Mouse (Mus musculus) hindbrain, embryonic 11.5 days (tissue): ENCODE data around the gene Lrp2. TPM values are rescaled to one million over a fixed set of nuclear protein-coding genes. Genes with fewer than 3 reads are reported as not detected.

Source experiments
- ATAC-seq: fragments of 200-750 bp; cut with Nextera tagmentation; 2 replicates; pipeline ENCODE4 v1.8.0; 2017; ENCODE audit warnings: mild to moderate bottlenecking, moderate TSS enrichment, moderate library complexity; ENCODE audit not compliant: low FRiP score
- DNase-seq: peaks from one replicate; pipeline ENCODE4 v3.0.0-alpha.2; 2015; ENCODE audit warnings: low spot score
- H3K27ac ChIP-seq: fragments of 300-500 bp; sonication (generic); 2 replicates; pipeline ENCODE4 v1.5.1; 2014; ENCODE audit warnings: mild to moderate bottlenecking, low read depth, low read length
- H3K27me3 ChIP-seq: fragments of 300-500 bp; sonication (generic); 2 replicates; pipeline ENCODE4 v1.6.1; 2014; ENCODE audit warnings: mild to moderate bottlenecking, low read length, moderate library complexity, mixed read lengths; ENCODE audit not compliant: control insufficient read depth, insufficient read depth
- H3K36me3 ChIP-seq: fragments of 300-500 bp; sonication (generic); 2 replicates; pipeline ENCODE4 v1.6.1; 2014; ENCODE audit warnings: mild to moderate bottlenecking, low read length, moderate library complexity, mixed read lengths; ENCODE audit not compliant: control insufficient read depth, insufficient read depth
- H3K4me1 ChIP-seq: fragments of 300-500 bp; sonication (generic); replicated peaks from 2 replicates; pipeline ENCODE4 v1.6.1; 2014; ENCODE audit warnings: low read length, mixed read lengths; ENCODE audit not compliant: control insufficient read depth, insufficient read depth
- H3K4me2 ChIP-seq: fragments of 300-500 bp; sonication (generic); replicated peaks from 2 replicates; pipeline ENCODE4 v1.6.1; 2014; ENCODE audit warnings: mild to moderate bottlenecking, low read depth, low read length
- H3K4me3 ChIP-seq: fragments of 300-500 bp; sonication (generic); 2 replicates; pipeline ENCODE4 v1.5.1; 2014; ENCODE audit warnings: low read depth, low read length
- H3K9ac ChIP-seq: fragments of 300-500 bp; sonication (generic); 2 replicates; pipeline ENCODE4 v1.6.1; 2014; ENCODE audit warnings: low read depth, low read length
- H3K9me3 ChIP-seq: fragments of 300-500 bp; sonication (generic); 2 replicates; pipeline ENCODE4 v1.6.1; 2016; ENCODE audit warnings: low read length; ENCODE audit not compliant: control insufficient read depth
- WGBS: fragments of 180-500 bp; shearing (Covaris S2); extraction: QIAGEN DNeasy Blood & Tissue Kit; methylation state at CpG from one replicate; pipeline ENCODE4 v1.1.7; 2014; 5-methylcytosine and 5-hydroxymethylcytosine counted together
- polyA plus RNA-seq: library from polyadenylated mRNA; unstranded; fragments of >200 nt; fragmentation: Nextera tagmentation; extraction: Ambion mirVana; gene quantifications from 2 replicates; pipeline ENCODE4 v1.2.1, GENCODE M21; 2014

The Lrp2 gene
- polyA plus RNA-seq, 1 experiment from 2014 or later, result 2.9 TPM

GRCm38 (mm10) chr2:69376780-69377179 lies 209.1 kb downstream of the Lrp2 start:
- no peak overlapping the region for H3K27ac ChIP-seq
- no peaks in the 10 kb centered on the region for H3K36me3 ChIP-seq
- no peak overlapping the region for H3K4me3 ChIP-seq
- H3K27me3 ChIP-seq, result no peaks in the 10 kb centered on the region
- H3K4me1 ChIP-seq, result no peaks in the 10 kb centered on the region
- no peaks in the 10 kb centered on the region for H3K9me3 ChIP-seq
- H3K9ac ChIP-seq, result no peak overlapping the region
- H3K4me2 ChIP-seq, result no peak overlapping the region
- DNase-seq (no peak), ATAC-seq (no peak)
- WGBS, result 87% methylated on average over 2 of the region's 2 CpGs

Other genes starting within 250 kb of the Lrp2 start
- gene Abcb11, start 243.4 kb downstream of the Lrp2 start, polyA plus RNA-seq, result 0.06 TPM in 1 of 2 replicates, not detected in the other
- gene Dhrs9, start 205.6 kb downstream of the Lrp2 start, polyA plus RNA-seq, result not detected in 2 replicates
- 20.2 and 21.9 TPM in 2 replicates for gene Bbs5, start 61.1 kb upstream of the Lrp2 start, polyA plus RNA-seq
- 0.82 and 2.0 TPM in 2 replicates for gene Klhl41, start 84.1 kb upstream of the Lrp2 start, polyA plus RNA-seq
- gene Fastkd1, start 127.5 kb upstream of the Lrp2 start, polyA plus RNA-seq, result 19.5 and 20.3 TPM in 2 replicates
- 139 and 140 TPM in 2 replicates for gene Ppig, start 136.5 kb upstream of the Lrp2 start, polyA plus RNA-seq
- 4.2 and 5.8 TPM in 2 replicates for gene Ccdc173, start 203.5 kb upstream of the Lrp2 start, polyA plus RNA-seq
- gene Phospho2, start 203.6 kb upstream of the Lrp2 start, polyA plus RNA-seq, result 41.5 and 45.1 TPM in 2 replicates
- gene Klhl23, start 235.9 kb upstream of the Lrp2 start, polyA plus RNA-seq, result 29.1 and 39.0 TPM in 2 replicates